Mouse (Mus musculus) forebrain, embryonic 11.5 days (tissue): ENCODE results near the gene 2510039O18Rik. TPM values are rescaled to one million over a fixed set of nuclear protein-coding genes. Genes with fewer than 3 reads are reported as not detected.

Experiments
- ATAC-seq: fragments of 200-750 bp; cut with Nextera tagmentation; replicated peaks from 2 replicates; pipeline ENCODE4 v1.8.0; 2017; ENCODE audit warnings: moderate TSS enrichment; ENCODE audit not compliant: low FRiP score
- DNase-seq: peaks from one replicate; pipeline ENCODE4 v3.0.0-alpha.2; 2017; ENCODE audit warnings: low spot score
- H3K27ac ChIP-seq: fragments of 300-500 bp; sonication (generic); 2 replicates; pipeline ENCODE4 v1.5.1; 2014; ENCODE audit warnings: low read depth, low read length
- H3K27me3 ChIP-seq: fragments of 300-500 bp; sonication (generic); 2 replicates; pipeline ENCODE4 v1.6.1; 2014; ENCODE audit warnings: mild to moderate bottlenecking, low read length, mixed read lengths; ENCODE audit not compliant: control insufficient read depth, insufficient read depth
- H3K36me3 ChIP-seq: fragments of 300-500 bp; sonication (generic); 2 replicates; pipeline ENCODE4 v1.6.1; 2014; ENCODE audit warnings: mild to moderate bottlenecking, low read length, moderate library complexity, mixed read lengths; ENCODE audit not compliant: control insufficient read depth, insufficient read depth
- H3K4me1 ChIP-seq: fragments of 300-500 bp; sonication (generic); replicated peaks from 2 replicates; pipeline ENCODE4 v1.6.1; 2014; ENCODE audit warnings: low read length, mixed read lengths; ENCODE audit not compliant: control insufficient read depth, insufficient read depth
- H3K4me2 ChIP-seq: fragments of 300-500 bp; sonication (generic); 2 replicates; pipeline ENCODE4 v1.6.1; 2014; ENCODE audit warnings: low read depth, mild to moderate bottlenecking, low read length, moderate library complexity, mixed read lengths; ENCODE audit not compliant: severe bottlenecking
- H3K4me3 ChIP-seq: fragments of 300-500 bp; sonication (generic); 2 replicates; pipeline ENCODE4 v1.5.1; 2014; ENCODE audit warnings: low read depth, low read length
- H3K9ac ChIP-seq: fragments of 300-500 bp; sonication (generic); 2 replicates; pipeline ENCODE4 v1.6.1; 2014; ENCODE audit warnings: low read length
- H3K9me3 ChIP-seq: fragments of 300-500 bp; sonication (generic); 2 replicates; pipeline ENCODE4 v1.6.1; 2016; ENCODE audit warnings: low read length, mixed read lengths; ENCODE audit not compliant: control insufficient read depth
- WGBS: fragments of 180-500 bp; shearing (Covaris S2); extraction: QIAGEN DNeasy Blood & Tissue Kit; methylation state at CpG from one replicate; pipeline ENCODE4 v1.1.7; 2014; 5-methylcytosine and 5-hydroxymethylcytosine counted together
- polyA plus RNA-seq: library from polyadenylated mRNA; unstranded; fragments of >200 nt; fragmentation: Nextera tagmentation; extraction: Ambion mirVana; gene quantifications from 2 replicates; pipeline ENCODE4 v1.2.1, GENCODE M21; 2014

Gene 2510039O18Rik
- polyA plus RNA-seq, 1 experiment from 2014 or later: 16.3 TPM

GRCm38 (mm10) chr4:147979441-147979860 is 38.8 kb downstream of the 2510039O18Rik start:
- Histone ChIP-seq H3K4me2 (no peak overlapping the region), H3K4me1 (no peaks in the 10 kb centered on the region), H3K27ac (no peak overlapping the region), H3K4me3 (no peak overlapping the region), H3K9ac (no peak overlapping the region), H3K9me3 (no peaks in the 10 kb centered on the region), H3K27me3 (no peaks in the 10 kb centered on the region), H3K36me3 (no peaks in the 10 kb centered on the region)
- WGBS: 84% methylated on average over 7 of the region's 7 CpGs
- no peak for ATAC-seq
- DNase-seq: no peak

- Histone ChIP-seq H3K4me1 (no peaks in the 10 kb centered on the region), H3K27ac (no peak within 1 kb of the TSS), H3K27me3 (no peaks in the 10 kb centered on the region), H3K4me3 (no peak within 1 kb of the TSS), H3K9me3 (no peaks in the 10 kb centered on the region), H3K9ac (no peak within 1 kb of the TSS), H3K4me2 (no peak within 1 kb of the TSS), H3K36me3 (no peaks in the 10 kb centered on the region)
- no peak for DNase-seq
- ATAC-seq: no peak
- WGBS: 36% methylated on average over 20 of the region's 20 CpGs
Observed at GRCm38 (mm10) chr4:147985205-147986132, 44.8 kb downstream of the 2510039O18Rik start, which contains the start of gene Nppb. Nppb (plus strand) TSS chr4:147985788.

DNA sequence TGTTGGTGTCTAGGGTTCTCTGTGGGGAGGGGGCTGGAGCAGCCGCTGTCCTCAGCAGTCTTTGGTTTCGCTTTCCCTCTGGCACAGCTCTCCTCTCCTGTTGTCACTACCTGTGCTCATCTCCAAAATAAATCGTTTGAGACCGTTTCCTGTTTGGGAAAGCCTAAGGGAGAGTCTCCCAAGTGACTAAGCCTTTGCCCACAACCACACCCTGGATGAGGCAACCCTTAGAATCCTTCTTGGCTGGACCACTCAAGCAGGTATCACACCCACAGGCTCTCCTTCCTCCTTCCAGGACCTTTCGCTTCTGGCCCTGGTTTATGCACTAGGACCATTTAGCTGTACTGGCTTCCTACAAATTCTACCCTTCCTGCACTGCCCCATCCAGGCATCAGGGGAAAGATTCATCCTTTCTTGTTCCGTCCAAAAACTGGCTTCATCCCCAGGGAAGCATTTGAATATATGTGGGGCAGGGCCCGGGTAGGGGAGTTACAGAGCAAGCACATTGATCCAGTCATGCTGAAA is 52.9 kb downstream of the 2510039O18Rik start:
- ATAC-seq (no peak), DNase-seq (no peak)

DNA sequence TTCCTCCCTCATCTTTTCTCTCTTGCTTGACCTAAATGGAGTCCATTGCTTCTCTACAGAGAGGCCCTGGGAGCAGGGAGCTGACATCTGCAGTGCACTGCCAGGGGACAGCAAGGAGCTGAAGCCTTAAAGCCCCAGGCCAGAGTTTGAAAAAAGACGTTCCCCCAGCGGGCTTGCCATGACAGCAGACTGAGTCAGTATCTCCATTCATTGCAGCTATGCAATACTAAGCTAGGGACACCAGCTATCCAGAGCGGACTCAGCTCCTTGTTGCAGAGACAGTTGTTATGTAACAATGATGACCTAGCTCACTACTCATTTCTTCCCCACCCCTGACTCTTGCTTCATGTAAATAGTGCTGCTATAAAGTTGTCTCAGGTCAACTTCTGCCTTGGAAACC is 54.6 kb downstream of the 2510039O18Rik start:
- no peaks in the 10 kb centered on the region for H3K9me3 ChIP-seq
- no peak overlapping the region for H3K4me3 ChIP-seq
- no peaks in the 10 kb centered on the region for H3K36me3 ChIP-seq
- H3K9ac ChIP-seq: no peak overlapping the region
- ATAC-seq (no peak), DNase-seq (no peak)
- 81% methylated on average over 3 of the region's 3 CpGs for WGBS
- no peak overlapping the region for H3K4me2 ChIP-seq
- no peaks in the 10 kb centered on the region for H3K27me3 ChIP-seq
- H3K27ac ChIP-seq: no peak overlapping the region
- H3K4me1 ChIP-seq: no peaks in the 10 kb centered on the region

More for the DNA sequence above, 52.9 kb downstream of the 2510039O18Rik start:
- Histone ChIP-seq H3K36me3 (no peaks in the 10 kb centered on the region), H3K27ac (no peak overlapping the region), H3K9me3 (no peaks in the 10 kb centered on the region), H3K4me3 (no peak overlapping the region), H3K4me2 (no peak overlapping the region), H3K4me1 (no peaks in the 10 kb centered on the region), H3K27me3 (no peaks in the 10 kb centered on the region), H3K9ac (no peak overlapping the region)
- WGBS: 70% methylated on average over 7 of the region's 7 CpGs

Other genes starting within 250 kb of the 2510039O18Rik start
- gene Zfp534, start 238.3 kb upstream of the 2510039O18Rik start, polyA plus RNA-seq: not detected in 2 replicates
- gene Zfp984, start 131.1 kb upstream of the 2510039O18Rik start, polyA plus RNA-seq: 7.6 and 9.7 TPM in 2 replicates
- 6.5 and 8.0 TPM in 2 replicates for gene Zfp933, start 92.5 kb upstream of the 2510039O18Rik start, polyA plus RNA-seq
- 53.6 and 54.1 TPM in 2 replicates for gene Miip, start 72.1 kb upstream of the 2510039O18Rik start, polyA plus RNA-seq
- gene Fv1, start 71.9 kb upstream of the 2510039O18Rik start, polyA plus RNA-seq: 15.4 and 17.1 TPM in 2 replicates
- 47.5 and 49.0 TPM in 2 replicates for gene Mfn2, start 36.2 kb upstream of the 2510039O18Rik start, polyA plus RNA-seq
- gene Plod1, start 4.1 kb upstream of the 2510039O18Rik start, polyA plus RNA-seq: 21.6 and 26.6 TPM in 2 replicates
- not detected in 2 replicates for gene Nppb, start 44.9 kb downstream of the 2510039O18Rik start, polyA plus RNA-seq
- 0.29 TPM in 1 of 2 replicates, not detected in the other for gene Nppa, start 59.8 kb downstream of the 2510039O18Rik start, polyA plus RNA-seq
- gene Clcn6, start 97.9 kb downstream of the 2510039O18Rik start, polyA plus RNA-seq: 14.6 and 15.5 TPM in 2 replicates
- gene Mthfr, start 98.2 kb downstream of the 2510039O18Rik start, polyA plus RNA-seq: 25.5 and 27.6 TPM in 2 replicates
- gene Agtrap, start 147.1 kb downstream of the 2510039O18Rik start, polyA plus RNA-seq: 15.0 and 15.6 TPM in 2 replicates
- gene Mad2l2, start 189.5 kb downstream of the 2510039O18Rik start, polyA plus RNA-seq: 68.5 and 75.0 TPM in 2 replicates
- gene Draxin, start 189.8 kb downstream of the 2510039O18Rik start, polyA plus RNA-seq: 3.8 and 5.0 TPM in 2 replicates
- gene Fbxo6, start 211.2 kb downstream of the 2510039O18Rik start, polyA plus RNA-seq: 10.2 and 13.6 TPM in 2 replicates
- gene Fbxo44, start 219.6 kb downstream of the 2510039O18Rik start, polyA plus RNA-seq: 44.9 and 45.0 TPM in 2 replicates
- gene Fbxo2, start 219.7 kb downstream of the 2510039O18Rik start, polyA plus RNA-seq: 0.87 and 0.91 TPM in 2 replicates